Mouse (Mus musculus) kidney, adult 2 months (tissue): ENCODE results near the gene Cep164.
A peak's percentile ranks its signal among the peaks of the same experiment; 100 is the strongest.

ENCODE experiments used
- CTCF ChIP-seq: fragments of 200-500 bp; conservative IDR thresholded peaks from 2 replicates; pipeline ENCODE4 v1.5.1; 2011; ENCODE audit warnings: low read depth, mild to moderate bottlenecking, control low read depth, low read length, moderate library complexity, mixed read lengths; ENCODE audit not compliant: insufficient read depth, insufficient read length
- POLR2A ChIP-seq: fragments of 200-500 bp; IDR thresholded peaks from one replicate; pipeline ENCODE4 v1.6.1; 2011; ENCODE audit warnings: low read depth, low read length, control low read depth

GRCm38 (mm10) chr9:45838434-45839138 is 10.1 kb upstream of the Cep164 start, which contains the start of gene Bace1:
- TF ChIP-seq CTCF (peak; percentile 25; the same call in 1 of the 2 replicates), POLR2A (peak; percentile 60)
